Mouse (Mus musculus): ENCODE measurements at regions not wholly inside any gene's neighbourhood (a gene's known extent, or its start where the extent isn't known, plus 50 kb on each side); places are given as distances from the start of the nearest gene placed in this dataset.

DNA sequence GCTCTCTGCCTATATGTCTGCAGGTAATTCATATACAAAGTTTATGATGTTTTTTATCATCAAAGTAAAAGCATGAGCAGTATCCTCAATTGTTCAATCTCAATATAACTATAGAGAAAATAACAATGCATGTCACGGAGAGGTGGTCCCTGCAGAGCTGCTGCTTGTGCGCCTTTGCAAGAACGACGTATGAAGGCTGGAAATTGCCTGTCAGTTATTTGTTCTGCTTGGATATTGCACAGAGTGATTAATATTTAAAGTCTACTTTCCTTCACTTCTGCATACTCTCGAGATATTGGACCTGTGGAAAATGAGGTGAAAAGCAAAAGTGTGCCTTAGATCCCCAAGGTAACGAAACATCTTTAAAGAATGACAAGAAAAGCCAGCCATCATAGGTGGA lies 362.8 kb downstream of the Lmo7 start:
- no peaks in the 10 kb centered on the region for H3K27me3 ChIP-seq (ENCODE audit: control insufficient read depth, insufficient read depth, low read length)
- TF ChIP-seq CTCF (IDR thresholded peaks at IDR 0.05; ENCODE audit: extremely low read depth, insufficient read length, insufficient replicate concordance, low read depth, low read length), result no peak
- no peak for TF ChIP-seq POLR2A (IDR thresholded peaks at IDR 0.05; ENCODE audit: low read depth, low read length)

DNA sequence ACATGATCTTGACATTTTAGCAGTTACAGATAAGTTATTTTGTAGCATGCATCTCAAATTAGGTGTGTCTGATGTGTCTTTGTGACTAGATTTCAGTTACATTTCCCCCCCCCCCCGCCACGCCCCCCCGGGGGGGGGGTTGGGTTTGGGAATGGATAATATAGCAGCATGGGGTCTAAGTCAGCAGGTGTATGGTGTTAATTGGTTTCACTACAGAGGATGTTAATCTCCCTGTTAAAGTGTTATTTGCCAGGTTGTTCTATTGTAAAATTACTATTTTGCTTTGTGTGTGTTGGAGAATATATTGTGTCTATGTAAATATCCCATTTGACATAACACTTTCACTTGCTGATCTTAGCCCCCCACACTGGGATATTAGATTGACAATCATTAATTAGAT lies 319.2 kb downstream of the Lmo7 start:
- no peak overlapping the region for H3K4me3 ChIP-seq (ENCODE audit: low read depth, low read length)
- H3K36me3 ChIP-seq (ENCODE audit: control insufficient read depth, insufficient read depth, low read length), result no peaks in the 10 kb centered on the region
- no peaks in the 10 kb centered on the region for H3K27me3 ChIP-seq (ENCODE audit: control insufficient read depth, insufficient read depth, low read length)
- no peak overlapping the region for H3K27ac ChIP-seq (ENCODE audit: insufficient read depth, low read depth, low read length)
- 10% methylated on average over 3 of the region's 3 CpGs for WGBS
- TF ChIP-seq CTCF (IDR thresholded peaks at IDR 0.05; ENCODE audit: extremely low read depth, insufficient read length, insufficient replicate concordance, low read depth, low read length) (no peak), POLR2A (IDR thresholded peaks at IDR 0.05; ENCODE audit: low read depth, low read length) (no peak)
- no peaks in the 10 kb centered on the region for H3K4me1 ChIP-seq (ENCODE audit: control insufficient read depth, insufficient read depth, insufficient read length, low read length)

More for the DNA sequence above, 362.8 kb downstream of the Lmo7 start:
- WGBS, result 76% methylated on average over 6 of the region's 6 CpGs
- Histone ChIP-seq H3K4me1 (ENCODE audit: control insufficient read depth, insufficient read depth, insufficient read length, low read length) (no peaks in the 10 kb centered on the region), H3K27ac (ENCODE audit: insufficient read depth, low read depth, low read length) (no peak overlapping the region), H3K36me3 (ENCODE audit: control insufficient read depth, insufficient read depth, low read length) (no peaks in the 10 kb centered on the region), H3K4me3 (ENCODE audit: low read depth, low read length) (no peak overlapping the region)

DNA sequence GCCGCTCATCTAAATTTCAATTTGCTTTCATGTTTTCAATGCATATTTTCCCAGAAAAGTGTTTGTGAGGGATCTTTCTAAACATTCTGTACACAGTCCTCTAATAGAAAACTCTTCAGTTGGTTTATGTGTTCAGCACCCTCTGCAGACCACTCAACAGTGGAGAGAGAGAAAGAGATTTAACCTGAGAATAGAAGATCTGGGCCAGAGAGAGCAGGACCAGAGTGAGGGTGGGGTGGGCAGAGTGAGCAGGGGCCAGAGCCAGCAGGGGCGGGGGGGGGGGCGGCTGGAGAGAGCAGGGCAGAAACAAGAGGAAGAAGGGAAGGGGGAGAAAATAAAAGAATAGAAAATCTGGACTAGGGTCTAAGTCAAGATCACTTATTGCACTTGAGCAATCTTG lies 318.7 kb downstream of the Lmo7 start:
- no peak overlapping the region for H3K27ac ChIP-seq (ENCODE audit: insufficient read depth, low read depth, low read length)
- no peaks in the 10 kb centered on the region for H3K36me3 ChIP-seq (ENCODE audit: control insufficient read depth, insufficient read depth, low read length)
- TF ChIP-seq CTCF (IDR thresholded peaks at IDR 0.05; ENCODE audit: extremely low read depth, insufficient read length, insufficient replicate concordance, low read depth, low read length) (no peak), POLR2A (IDR thresholded peaks at IDR 0.05; ENCODE audit: low read depth, low read length) (no peak)
- H3K4me1 ChIP-seq (ENCODE audit: control insufficient read depth, insufficient read depth, insufficient read length, low read length), result no peaks in the 10 kb centered on the region
- no peaks in the 10 kb centered on the region for H3K27me3 ChIP-seq (ENCODE audit: control insufficient read depth, insufficient read depth, low read length)
- H3K4me3 ChIP-seq (ENCODE audit: low read depth, low read length), result no peak overlapping the region
- 47% methylated on average over 3 of the region's 3 CpGs for WGBS

DNA sequence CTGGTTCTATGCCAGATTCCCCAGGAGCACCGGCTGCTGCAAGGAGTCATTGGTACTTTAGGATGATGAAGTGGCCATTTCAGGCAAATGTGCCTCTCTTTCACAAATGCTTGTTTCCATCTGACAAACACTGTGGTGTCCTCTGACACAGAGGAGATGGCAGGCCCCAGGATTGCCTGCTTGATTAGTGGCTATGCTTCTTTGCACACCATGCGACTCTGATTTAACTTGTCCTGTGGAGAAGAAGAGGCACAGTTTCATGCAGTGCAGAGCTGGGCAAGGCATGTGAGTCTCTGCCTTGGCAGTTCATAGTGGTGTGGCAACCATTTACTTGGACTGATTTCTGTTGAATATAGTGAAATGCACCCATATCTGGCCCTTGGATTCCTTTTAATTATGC lies 308.4 kb downstream of the Lmo7 start:
- WGBS, result 83% methylated on average over 2 of the region's 2 CpGs
- H3K36me3 ChIP-seq (ENCODE audit: control insufficient read depth, insufficient read depth, low read length), result no peaks in the 10 kb centered on the region
- H3K27me3 ChIP-seq (ENCODE audit: control insufficient read depth, insufficient read depth, low read length), result no peaks in the 10 kb centered on the region
- no peaks in the 10 kb centered on the region for H3K4me1 ChIP-seq (ENCODE audit: control insufficient read depth, insufficient read depth, insufficient read length, low read length)
- H3K27ac ChIP-seq (ENCODE audit: insufficient read depth, low read depth, low read length), result no peak overlapping the region
- H3K4me3 ChIP-seq (ENCODE audit: low read depth, low read length), result no peak overlapping the region
- TF ChIP-seq CTCF (IDR thresholded peaks at IDR 0.05; ENCODE audit: extremely low read depth, insufficient read length, insufficient replicate concordance, low read depth, low read length), result no peak
- no peak for TF ChIP-seq POLR2A (IDR thresholded peaks at IDR 0.05; ENCODE audit: low read depth, low read length)

DNA sequence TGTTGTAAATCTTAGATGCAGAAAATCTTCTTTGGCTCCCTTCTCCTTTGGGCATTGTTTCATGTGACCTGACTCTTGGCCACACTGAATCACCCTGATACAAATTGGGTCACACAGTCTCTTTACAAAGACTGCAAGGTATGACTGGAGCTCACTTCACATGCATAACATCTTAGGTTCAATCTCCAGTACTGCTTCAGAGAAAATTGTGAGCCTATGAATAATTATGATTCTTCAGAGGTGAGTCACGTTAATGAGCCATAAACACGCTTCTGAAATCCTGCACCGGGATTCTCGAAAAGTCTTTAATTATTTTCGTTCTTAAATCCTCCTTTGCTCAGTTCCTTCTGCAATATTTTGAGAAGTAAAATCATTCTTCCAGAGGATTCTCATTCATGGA lies 307.7 kb downstream of the Lmo7 start:
- H3K36me3 ChIP-seq (ENCODE audit: control insufficient read depth, insufficient read depth, low read length), result no peaks in the 10 kb centered on the region
- H3K4me1 ChIP-seq (ENCODE audit: control insufficient read depth, insufficient read depth, insufficient read length, low read length), result no peaks in the 10 kb centered on the region
- 86% methylated on average over 5 of the region's 5 CpGs for WGBS
- H3K27me3 ChIP-seq (ENCODE audit: control insufficient read depth, insufficient read depth, low read length), result no peaks in the 10 kb centered on the region
- TF ChIP-seq CTCF (IDR thresholded peaks at IDR 0.05; ENCODE audit: extremely low read depth, insufficient read length, insufficient replicate concordance, low read depth, low read length) (no peak), POLR2A (IDR thresholded peaks at IDR 0.05; ENCODE audit: low read depth, low read length) (no peak)
- no peak overlapping the region for H3K27ac ChIP-seq (ENCODE audit: insufficient read depth, low read depth, low read length)
- no peak overlapping the region for H3K4me3 ChIP-seq (ENCODE audit: low read depth, low read length)

DNA sequence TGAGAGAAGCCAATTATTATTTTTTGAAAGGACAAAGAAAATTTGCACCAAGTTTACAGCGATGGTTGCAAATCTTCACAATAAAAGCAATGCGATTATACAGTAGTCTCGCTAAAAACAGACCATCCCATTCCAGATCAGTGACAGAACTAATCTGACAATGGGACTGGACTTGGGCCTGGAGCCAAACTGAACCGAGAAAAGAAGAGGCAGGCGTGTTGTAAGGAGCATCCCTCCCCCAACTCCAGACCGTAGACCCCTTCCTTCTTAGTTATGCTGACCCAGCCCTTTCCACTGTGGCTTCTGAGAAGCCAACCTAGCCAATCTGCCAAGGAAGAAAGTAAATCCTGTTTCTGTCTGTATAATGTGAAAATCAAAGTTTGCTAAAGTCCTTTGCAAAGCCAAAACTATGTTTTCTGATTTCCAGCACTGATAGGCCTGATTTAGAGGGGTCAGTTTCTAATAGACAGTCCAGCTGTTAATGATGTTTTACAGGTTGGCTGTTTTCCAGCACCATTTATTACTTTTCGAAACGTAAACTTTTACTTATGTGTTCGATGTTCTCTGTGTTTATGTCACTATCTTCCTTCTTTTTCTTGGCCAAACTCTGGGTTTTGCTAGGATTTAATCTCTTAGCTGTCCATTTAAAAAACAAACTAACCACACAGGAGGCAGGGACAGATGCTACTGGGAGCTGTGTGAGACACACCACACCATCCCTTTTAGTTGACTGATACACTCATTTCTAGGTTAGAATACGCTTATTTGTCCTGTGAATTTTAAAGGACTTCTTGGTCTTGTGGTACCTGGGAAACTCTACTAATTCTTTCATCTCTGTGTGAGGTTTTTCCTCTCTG lies 301.5 kb downstream of the Lmo7 start:
- H3K36me3 ChIP-seq (ENCODE audit: control insufficient read depth, insufficient read depth, low read length), result no peaks in the 10 kb centered on the region
- no peak overlapping the region for H3K4me3 ChIP-seq (ENCODE audit: low read depth, low read length)
- H3K27me3 ChIP-seq (ENCODE audit: control insufficient read depth, insufficient read depth, low read length), result no peaks in the 10 kb centered on the region
- H3K4me1 ChIP-seq (ENCODE audit: control insufficient read depth, insufficient read depth, insufficient read length, low read length), result no peaks in the 10 kb centered on the region
- WGBS, result 59% methylated on average over 10 of the region's 10 CpGs
- TF ChIP-seq POLR2A (IDR thresholded peaks at IDR 0.05; ENCODE audit: low read depth, low read length) (no peak), CTCF (IDR thresholded peaks at IDR 0.05; ENCODE audit: extremely low read depth, insufficient read length, insufficient replicate concordance, low read depth, low read length) (no peak)
- no peak overlapping the region for H3K27ac ChIP-seq (ENCODE audit: insufficient read depth, low read depth, low read length)

DNA sequence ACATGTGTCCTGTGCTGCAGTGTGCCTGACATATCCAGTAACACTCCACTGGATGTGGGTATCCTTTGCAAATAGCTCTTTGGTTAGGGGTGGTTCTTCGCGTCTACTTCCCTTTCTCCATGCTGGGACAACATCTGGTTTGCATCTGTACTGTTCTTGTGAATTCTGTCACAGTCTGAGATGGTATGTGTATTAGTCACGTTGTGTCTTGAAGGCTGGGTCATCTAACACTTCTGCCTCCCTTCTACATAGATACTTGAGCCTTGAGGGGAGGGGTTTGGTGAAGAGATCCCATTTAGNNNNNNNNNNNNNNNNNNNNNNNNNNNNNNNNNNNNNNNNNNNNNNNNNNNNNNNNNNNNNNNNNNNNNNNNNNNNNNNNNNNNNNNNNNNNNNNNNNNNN lies 294.9 kb downstream of the Lmo7 start:
- no peak overlapping the region for H3K27ac ChIP-seq (ENCODE audit: insufficient read depth, low read depth, low read length)
- no peaks in the 10 kb centered on the region for H3K4me1 ChIP-seq (ENCODE audit: control insufficient read depth, insufficient read depth, insufficient read length, low read length)
- TF ChIP-seq POLR2A (IDR thresholded peaks at IDR 0.05; ENCODE audit: low read depth, low read length) (no peak), CTCF (IDR thresholded peaks at IDR 0.05; ENCODE audit: extremely low read depth, insufficient read length, insufficient replicate concordance, low read depth, low read length) (no peak)
- H3K36me3 ChIP-seq (ENCODE audit: control insufficient read depth, insufficient read depth, low read length), result no peaks in the 10 kb centered on the region
- no peaks in the 10 kb centered on the region for H3K27me3 ChIP-seq (ENCODE audit: control insufficient read depth, insufficient read depth, low read length)
- 71% methylated on average over 3 of the region's 3 CpGs for WGBS
- H3K4me3 ChIP-seq (ENCODE audit: low read depth, low read length), result no peak overlapping the region

All from small intestine, adult 2 months (tissue).